Mouse (Mus musculus) limb, embryonic 15.5 days (tissue): ENCODE measurements around the gene Cox10. TPM values are rescaled to one million over a fixed set of nuclear protein-coding genes. Genes with fewer than 3 reads are reported as not detected.
A peak's percentile ranks its signal among the peaks of the same experiment; 100 is the strongest.

Experiments
- ATAC-seq: fragments of 200-750 bp; cut with Nextera tagmentation; 2 replicates; pipeline ENCODE4 v1.8.0; 2017; ENCODE audit warnings: low read depth, moderate TSS enrichment; ENCODE audit not compliant: insufficient number of reproducible peaks, low FRiP score, low TSS enrichment
- H3K27ac ChIP-seq: fragments of 300-500 bp; sonication (generic); 2 replicates; pipeline ENCODE4 v1.5.1; 2015; ENCODE audit warnings: moderate library complexity, mild to moderate bottlenecking, inconsistent platforms
- H3K27me3 ChIP-seq: fragments of 300-500 bp; sonication (generic); 2 replicates; pipeline ENCODE4 v1.6.1; 2015; ENCODE audit warnings: inconsistent platforms
- H3K36me3 ChIP-seq: fragments of 300-500 bp; sonication (generic); 2 replicates; pipeline ENCODE4 v1.6.1; 2015; ENCODE audit warnings: inconsistent platforms
- H3K4me1 ChIP-seq: fragments of 300-500 bp; sonication (generic); 2 replicates; pipeline ENCODE4 v1.6.1; 2015; ENCODE audit warnings: inconsistent platforms
- H3K4me2 ChIP-seq: fragments of 300-500 bp; sonication (generic); 2 replicates; pipeline ENCODE4 v1.6.1; 2015; ENCODE audit warnings: mild to moderate bottlenecking, inconsistent platforms
- H3K4me3 ChIP-seq: fragments of 300-500 bp; sonication (generic); 2 replicates; pipeline ENCODE4 v1.5.1; 2015; ENCODE audit warnings: mild to moderate bottlenecking, inconsistent platforms
- H3K9ac ChIP-seq: fragments of 300-500 bp; sonication (generic); 2 replicates; pipeline ENCODE4 v1.6.1; 2015; ENCODE audit warnings: inconsistent platforms
- H3K9me3 ChIP-seq: fragments of 300-500 bp; sonication (generic); 2 replicates; pipeline ENCODE4 v1.6.1; 2016; ENCODE audit warnings: inconsistent platforms
- WGBS: fragments of 180-500 bp; shearing (Covaris S2); methylation state at CpG from one replicate; pipeline ENCODE4 v1.1.7; 2015; 5-methylcytosine and 5-hydroxymethylcytosine counted together
- polyA plus RNA-seq: library from polyadenylated mRNA; unstranded; fragments of >200 nt; fragmentation: Nextera tagmentation; extraction: Ambion mirVana; gene quantifications from 2 replicates; pipeline ENCODE4 v1.2.1, GENCODE M21; 2015

Gene Cox10
- polyA plus RNA-seq, 1 experiment from 2014 or later = 20.6 TPM

DNA sequence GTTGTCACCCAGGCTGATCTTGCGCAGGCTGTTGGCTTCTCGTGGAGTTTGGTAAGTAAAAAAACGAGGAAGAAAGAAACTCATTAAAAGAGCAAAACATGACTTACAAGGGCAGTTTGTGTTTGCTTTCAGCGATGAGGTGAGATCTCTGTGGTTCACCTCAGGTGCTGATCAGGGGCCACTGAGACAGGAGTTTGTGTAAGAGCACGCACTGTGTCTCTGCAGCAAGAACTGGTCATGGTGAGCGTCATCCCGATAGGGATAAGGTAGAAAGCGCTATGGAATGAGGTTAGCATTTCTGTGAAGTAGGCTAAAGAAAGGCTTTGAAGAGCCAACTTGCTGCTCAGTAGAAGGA is 436 bp upstream of the Cox10 start:
- Histone ChIP-seq H3K36me3 (0 out of 2 replicates have a peak, but pooled peaks cover 6% of the 10 kb centered on the region), H3K27me3 (no peaks in the 10 kb centered on the region), H3K4me1 (peaks cover 6% of the 10 kb centered on the region; the same call in 1 of the 2 replicates), H3K4me3 (peak overlapping the region; percentile 83), H3K27ac (peak overlapping the region; percentile 95), H3K9me3 (no peaks in the 10 kb centered on the region), H3K9ac (peak overlapping the region; percentile 65), H3K4me2 (peak overlapping the region; percentile 73)
- 1% methylated on average over 8 of the region's 8 CpGs for WGBS
- ATAC-seq = no peak

DNA sequence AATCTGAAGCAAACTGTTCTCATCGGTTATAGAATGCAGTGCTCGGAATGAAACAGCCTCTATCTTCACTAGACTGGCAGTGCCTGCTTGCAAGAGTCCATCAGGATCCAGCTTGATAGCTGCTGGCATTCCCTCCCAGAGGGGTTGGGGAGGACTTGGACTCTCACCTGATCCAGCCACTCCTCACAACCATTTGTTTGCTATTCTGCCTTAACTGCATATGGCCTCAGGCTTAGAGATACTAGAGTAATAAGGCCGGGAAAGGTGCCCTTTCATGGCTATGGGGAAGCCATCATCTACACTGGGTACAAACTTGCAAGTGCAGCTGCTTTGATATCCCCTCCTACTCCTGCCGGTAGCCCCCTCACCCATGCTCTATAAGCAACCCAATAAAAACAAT is 3.1 kb downstream of the Cox10 start:
- H3K9ac ChIP-seq = no peak overlapping the region
- no peaks in the 10 kb centered on the region for H3K9me3 ChIP-seq
- no peak for ATAC-seq
- 0 out of 2 replicates have a peak, but pooled peaks cover 8% of the 10 kb centered on the region for H3K36me3 ChIP-seq
- no peak overlapping the region for H3K4me3 ChIP-seq
- peaks cover 6% of the 10 kb centered on the region; the same call in 1 of the 2 replicates for H3K4me1 ChIP-seq
- 88% methylated on average over 4 of the region's 4 CpGs for WGBS
- no peak overlapping the region for H3K4me2 ChIP-seq
- H3K27me3 ChIP-seq = no peaks in the 10 kb centered on the region
- no peak overlapping the region for H3K27ac ChIP-seq

GRCm38 (mm10) chr11:64073379-64073778 is 5.9 kb downstream of the Cox10 start:
- peaks cover 29% of the 10 kb centered on the region for H3K36me3 ChIP-seq
- no peaks in the 10 kb centered on the region for H3K9me3 ChIP-seq
- H3K4me2 ChIP-seq = no peak overlapping the region
- peaks cover 4% of the 10 kb centered on the region; the same call in 1 of the 2 replicates for H3K4me1 ChIP-seq
- H3K4me3 ChIP-seq = no peak overlapping the region
- WGBS = 75% methylated on average over 4 of the region's 4 CpGs
- no peak for ATAC-seq
- H3K27me3 ChIP-seq = no peaks in the 10 kb centered on the region
- H3K9ac ChIP-seq = no peak overlapping the region
- H3K27ac ChIP-seq = no peak overlapping the region

GRCm38 (mm10) chr11:64071536-64071935 is 7.7 kb downstream of the Cox10 start:
- H3K9ac ChIP-seq = no peak overlapping the region
- H3K9me3 ChIP-seq = no peaks in the 10 kb centered on the region
- H3K4me1 ChIP-seq = no peaks in the 10 kb centered on the region
- WGBS = 91% methylated on average over 12 of the region's 12 CpGs
- H3K36me3 ChIP-seq = peaks cover 29% of the 10 kb centered on the region
- H3K4me3 ChIP-seq = no peak overlapping the region
- H3K27me3 ChIP-seq = no peaks in the 10 kb centered on the region
- no peak overlapping the region for H3K4me2 ChIP-seq
- no peak overlapping the region for H3K27ac ChIP-seq
- ATAC-seq = no peak

- Histone ChIP-seq H3K4me3 (no peak overlapping the region), H3K27ac (no peak overlapping the region), H3K4me2 (no peak overlapping the region), H3K9ac (no peak overlapping the region), H3K27me3 (no peaks in the 10 kb centered on the region), H3K36me3 (peaks cover 19% of the 10 kb centered on the region), H3K4me1 (no peaks in the 10 kb centered on the region), H3K9me3 (no peaks in the 10 kb centered on the region)
- WGBS = 83% methylated on average over 2 of the region's 2 CpGs
- ATAC-seq = no peak
These were observed 13.3 kb downstream of the Cox10 start for GRCm38 (mm10) chr11:64066001-64066400.

DNA sequence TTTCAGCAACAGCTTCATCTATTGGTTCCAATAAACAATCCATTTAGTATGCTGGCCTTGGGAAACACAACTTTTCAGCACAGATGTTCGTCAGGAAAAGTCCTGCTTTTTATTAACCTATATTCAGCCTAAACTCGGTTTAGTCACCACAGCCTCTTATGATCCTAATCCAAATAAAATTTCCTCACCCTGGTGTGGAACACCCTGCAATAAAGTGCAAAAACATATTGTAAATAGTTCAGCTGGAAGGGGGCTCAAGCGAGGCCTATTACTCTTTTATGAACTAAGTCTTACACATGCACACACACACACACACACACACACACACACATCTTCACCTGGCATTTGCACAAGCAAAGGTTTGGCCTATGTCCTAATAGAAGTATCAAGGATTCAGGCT is 16.1 kb downstream of the Cox10 start:
- ATAC-seq = 0 out of 2 replicates have a peak, but pooled peaks have one; percentile 44
- no peaks in the 10 kb centered on the region for H3K9me3 ChIP-seq
- 0 out of 2 replicates have a peak overlapping the region, but pooled peaks have one; percentile 51 for H3K27ac ChIP-seq
- H3K4me1 ChIP-seq = no peaks in the 10 kb centered on the region
- 0 out of 2 replicates have a peak, but pooled peaks cover 3% of the 10 kb centered on the region for H3K36me3 ChIP-seq
- 27% methylated on average over 3 of the region's 3 CpGs for WGBS
- H3K27me3 ChIP-seq = no peaks in the 10 kb centered on the region
- no peak overlapping the region for H3K4me3 ChIP-seq
- no peak overlapping the region for H3K4me2 ChIP-seq
- H3K9ac ChIP-seq = no peak overlapping the region

GRCm38 (mm10) chr11:64062226-64062625 is 17.0 kb downstream of the Cox10 start:
- H3K36me3 ChIP-seq = 0 out of 2 replicates have a peak, but pooled peaks cover 5% of the 10 kb centered on the region
- H3K4me1 ChIP-seq = no peaks in the 10 kb centered on the region; the same call in 1 of the 2 replicates
- H3K4me2 ChIP-seq = no peak overlapping the region
- no peaks in the 10 kb centered on the region for H3K27me3 ChIP-seq
- H3K27ac ChIP-seq = no peak overlapping the region
- no peak overlapping the region for H3K4me3 ChIP-seq
- H3K9me3 ChIP-seq = no peaks in the 10 kb centered on the region
- H3K9ac ChIP-seq = no peak overlapping the region
- no peak for ATAC-seq
- 82% methylated on average over 4 of the region's 4 CpGs for WGBS

DNA sequence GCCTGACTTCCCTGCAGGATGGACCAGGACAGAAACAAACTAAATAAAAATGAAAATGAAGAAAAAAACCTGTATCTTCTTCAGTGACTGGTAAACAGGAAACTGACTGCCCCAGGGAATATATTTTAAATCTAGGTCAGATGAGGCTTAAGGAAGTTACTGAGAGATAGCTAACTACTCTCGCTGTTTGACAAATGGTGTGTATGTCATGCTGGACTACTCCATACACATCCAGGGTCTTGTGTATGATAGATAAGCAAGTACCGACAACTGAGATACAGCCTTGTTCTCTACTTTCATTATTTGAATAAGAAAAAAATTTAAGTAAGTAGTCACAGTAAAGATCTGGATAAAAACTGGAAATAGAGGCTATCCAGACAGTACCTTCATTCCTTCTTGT is 20.0 kb downstream of the Cox10 start:
- no peak for ATAC-seq
- Histone ChIP-seq H3K36me3 (0 out of 2 replicates have a peak, but pooled peaks cover 5% of the 10 kb centered on the region), H3K4me3 (no peak overlapping the region), H3K9ac (no peak overlapping the region), H3K27me3 (no peaks in the 10 kb centered on the region), H3K27ac (no peak overlapping the region), H3K4me1 (peaks cover 2% of the 10 kb centered on the region; the same call in 1 of the 2 replicates), H3K9me3 (no peaks in the 10 kb centered on the region), H3K4me2 (no peak overlapping the region)
- 96% methylated on average over 2 of the region's 2 CpGs for WGBS

- 77% methylated on average over 3 of the region's 3 CpGs for WGBS
- no peak for ATAC-seq
- no peak overlapping the region for H3K27ac ChIP-seq
- H3K4me2 ChIP-seq = no peak overlapping the region
- H3K27me3 ChIP-seq = no peaks in the 10 kb centered on the region
- no peaks in the 10 kb centered on the region for H3K9me3 ChIP-seq
- no peak overlapping the region for H3K9ac ChIP-seq
- H3K4me1 ChIP-seq = peaks cover 2% of the 10 kb centered on the region; the same call in 1 of the 2 replicates
- H3K4me3 ChIP-seq = no peak overlapping the region
- H3K36me3 ChIP-seq = 0 out of 2 replicates have a peak, but pooled peaks cover 5% of the 10 kb centered on the region
These were observed 20.8 kb downstream of the Cox10 start for GRCm38 (mm10) chr11:64058474-64058873.

GRCm38 (mm10) chr11:64053371-64053770 is 25.9 kb downstream of the Cox10 start:
- H3K4me1 ChIP-seq = peaks cover 2% of the 10 kb centered on the region; the same call in 1 of the 2 replicates

DNA sequence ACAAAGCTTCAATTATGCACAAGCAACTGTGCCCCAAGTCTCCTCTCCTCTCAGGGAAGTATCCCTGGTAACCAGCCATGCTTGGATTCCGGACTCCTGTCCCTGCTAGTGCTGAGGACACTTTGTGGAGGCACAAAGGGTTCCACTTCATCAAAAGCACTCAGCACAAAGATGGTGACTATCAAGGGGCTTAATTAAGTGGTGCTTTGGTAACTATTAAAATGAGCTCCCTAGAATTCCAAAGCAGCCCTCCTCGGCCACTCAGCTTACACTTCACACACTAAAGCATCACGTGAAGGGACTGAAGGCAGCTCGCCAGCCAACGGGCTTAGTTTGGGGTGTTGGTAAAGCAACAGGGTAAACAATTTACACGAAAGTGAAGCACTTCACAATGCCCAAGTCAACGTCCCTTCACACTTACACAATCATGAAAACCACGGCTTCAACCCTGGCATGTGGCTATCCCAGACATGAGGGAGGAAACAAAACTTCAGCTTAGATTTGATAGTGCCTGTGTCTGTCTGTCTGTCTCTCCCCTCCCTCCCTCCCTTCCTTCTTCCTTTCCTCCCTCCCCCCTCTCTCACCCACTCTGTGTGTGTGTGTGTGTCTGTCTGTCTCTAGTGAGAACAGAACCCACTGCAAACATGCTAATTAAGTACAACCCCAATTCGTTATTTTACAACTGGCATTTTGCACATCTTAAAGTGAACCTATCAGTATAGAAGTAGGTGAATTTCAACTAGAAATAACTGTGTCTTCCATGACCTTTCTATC is 27.9 kb downstream of the Cox10 start:
- WGBS = 59% methylated on average over 9 of the region's 9 CpGs
- H3K27me3 ChIP-seq = no peaks in the 10 kb centered on the region
- H3K4me2 ChIP-seq = no peak overlapping the region
- no peak for ATAC-seq
- H3K27ac ChIP-seq = no peak overlapping the region
- H3K4me3 ChIP-seq = no peak overlapping the region
- H3K9ac ChIP-seq = no peak overlapping the region
- H3K9me3 ChIP-seq = no peaks in the 10 kb centered on the region
- H3K4me1 ChIP-seq = no peaks in the 10 kb centered on the region
- H3K36me3 ChIP-seq = no peaks in the 10 kb centered on the region

More at GRCm38 (mm10) chr11:64053371-64053770, 25.9 kb downstream of the Cox10 start:
- Histone ChIP-seq H3K27me3 (no peaks in the 10 kb centered on the region), H3K4me2 (no peak overlapping the region), H3K36me3 (0 out of 2 replicates have a peak, but pooled peaks cover 4% of the 10 kb centered on the region), H3K9me3 (no peaks in the 10 kb centered on the region), H3K27ac (no peak overlapping the region), H3K4me3 (no peak overlapping the region), H3K9ac (no peak overlapping the region)
- ATAC-seq = no peak
- WGBS = 31% methylated on average over 5 of the region's 5 CpGs

- H3K36me3 ChIP-seq = no peaks in the 10 kb centered on the region
- no peaks in the 10 kb centered on the region for H3K9me3 ChIP-seq
- no peak overlapping the region for H3K4me2 ChIP-seq
- no peak for ATAC-seq
- H3K4me1 ChIP-seq = no peaks in the 10 kb centered on the region
- H3K4me3 ChIP-seq = no peak overlapping the region
- no peak overlapping the region for H3K9ac ChIP-seq
- no peak overlapping the region for H3K27ac ChIP-seq
- WGBS = 93% methylated on average over 13 of the region's 13 CpGs
- H3K27me3 ChIP-seq = no peaks in the 10 kb centered on the region
These were observed 31.8 kb downstream of the Cox10 start for GRCm38 (mm10) chr11:64047432-64047831.
